Mouse (Mus musculus) liver, embryonic 12.5 days (tissue): ENCODE measurements around the gene Gm1604a. TPM values are rescaled to one million over a fixed set of nuclear protein-coding genes. Genes with fewer than 3 reads are reported as not detected.
"Not testable (repeated sequence)": the region's sequence is repeated elsewhere in the genome, so short reads cannot be mapped to it uniquely, and the experiment has no call there.

Experiments used
- ATAC-seq: fragments of 200-750 bp; cut with Nextera tagmentation; 2 replicates; pipeline ENCODE4 v1.8.0; 2017; ENCODE audit warnings: moderate number of reproducible peaks, mild to moderate bottlenecking, moderate library complexity
- H3K27ac ChIP-seq: fragments of 300-500 bp; sonication (generic); 2 replicates; pipeline ENCODE4 v1.5.1; 2016; ENCODE audit warnings: mild to moderate bottlenecking
- H3K27me3 ChIP-seq: fragments of 300-500 bp; sonication (generic); replicated peaks from 2 replicates; pipeline ENCODE4 v1.6.1; 2016; ENCODE audit warnings: mild to moderate bottlenecking, moderate library complexity
- H3K36me3 ChIP-seq: fragments of 300-500 bp; sonication (generic); 2 replicates; pipeline ENCODE4 v1.6.1; 2016; ENCODE audit warnings: mild to moderate bottlenecking, moderate library complexity
- H3K4me1 ChIP-seq: fragments of 300-500 bp; sonication (generic); 2 replicates; pipeline ENCODE4 v1.6.1; 2016
- H3K4me2 ChIP-seq: fragments of 300-500 bp; sonication (generic); 2 replicates; pipeline ENCODE4 v1.6.1; 2016; ENCODE audit warnings: mild to moderate bottlenecking, moderate library complexity
- H3K4me3 ChIP-seq: fragments of 300-500 bp; sonication (generic); 2 replicates; pipeline ENCODE4 v1.5.1; 2016; ENCODE audit warnings: mild to moderate bottlenecking, moderate library complexity
- H3K9ac ChIP-seq: fragments of 300-500 bp; sonication (generic); 2 replicates; pipeline ENCODE4 v1.6.1; 2016; ENCODE audit warnings: mild to moderate bottlenecking, moderate library complexity
- H3K9me3 ChIP-seq: fragments of 300-500 bp; sonication (generic); replicated peaks from 2 replicates; pipeline ENCODE4 v1.6.1; 2016; ENCODE audit warnings: mild to moderate bottlenecking, moderate library complexity
- WGBS: fragments of 180-500 bp; shearing (Covaris S2); methylation state at CpG from one replicate; pipeline ENCODE4 v1.1.7; 2016; ENCODE audit not compliant: insufficient replicate concordance; 5-methylcytosine and 5-hydroxymethylcytosine counted together
- polyA plus RNA-seq: library from polyadenylated mRNA; unstranded; fragments of >200 nt; fragmentation: Nextera tagmentation; extraction: Ambion mirVana; gene quantifications from 2 replicates; pipeline ENCODE4 v1.2.1, GENCODE M21; 2016

Gm1604a gene
- not detected in 2 replicates for polyA plus RNA-seq

DNA sequence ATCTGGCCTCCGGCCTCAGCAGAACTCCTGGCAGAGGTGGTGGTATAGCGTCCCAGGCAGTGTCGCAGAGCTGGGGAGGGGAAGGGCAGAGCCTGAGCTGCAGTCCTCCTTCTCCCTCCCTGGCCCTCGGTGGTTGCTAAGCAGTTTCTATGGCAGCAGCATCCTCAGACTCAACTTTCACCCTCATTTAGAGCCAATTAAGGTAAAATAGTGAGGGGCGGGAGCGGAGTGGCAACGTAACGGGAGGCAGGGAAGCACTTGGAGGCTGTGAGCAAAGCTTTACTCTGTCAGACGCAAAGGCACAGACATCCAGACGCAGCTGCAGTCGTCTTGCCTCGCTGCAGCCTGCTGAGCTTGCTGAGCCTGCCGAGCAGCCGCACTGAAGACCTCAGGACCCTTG lies at the start of gene Gm1604a:
Gm1604a (plus strand) TSS at position 312 of the 400 bp plus-strand sequence.
- WGBS: 29% methylated on average over 7 of the region's 14 CpGs
- not testable (repeated sequence) for H3K4me1 ChIP-seq, H3K36me3 ChIP-seq, H3K4me2 ChIP-seq, ATAC-seq, H3K27me3 ChIP-seq, H3K27ac ChIP-seq, H3K9me3 ChIP-seq, H3K9ac ChIP-seq, H3K4me3 ChIP-seq

DNA sequence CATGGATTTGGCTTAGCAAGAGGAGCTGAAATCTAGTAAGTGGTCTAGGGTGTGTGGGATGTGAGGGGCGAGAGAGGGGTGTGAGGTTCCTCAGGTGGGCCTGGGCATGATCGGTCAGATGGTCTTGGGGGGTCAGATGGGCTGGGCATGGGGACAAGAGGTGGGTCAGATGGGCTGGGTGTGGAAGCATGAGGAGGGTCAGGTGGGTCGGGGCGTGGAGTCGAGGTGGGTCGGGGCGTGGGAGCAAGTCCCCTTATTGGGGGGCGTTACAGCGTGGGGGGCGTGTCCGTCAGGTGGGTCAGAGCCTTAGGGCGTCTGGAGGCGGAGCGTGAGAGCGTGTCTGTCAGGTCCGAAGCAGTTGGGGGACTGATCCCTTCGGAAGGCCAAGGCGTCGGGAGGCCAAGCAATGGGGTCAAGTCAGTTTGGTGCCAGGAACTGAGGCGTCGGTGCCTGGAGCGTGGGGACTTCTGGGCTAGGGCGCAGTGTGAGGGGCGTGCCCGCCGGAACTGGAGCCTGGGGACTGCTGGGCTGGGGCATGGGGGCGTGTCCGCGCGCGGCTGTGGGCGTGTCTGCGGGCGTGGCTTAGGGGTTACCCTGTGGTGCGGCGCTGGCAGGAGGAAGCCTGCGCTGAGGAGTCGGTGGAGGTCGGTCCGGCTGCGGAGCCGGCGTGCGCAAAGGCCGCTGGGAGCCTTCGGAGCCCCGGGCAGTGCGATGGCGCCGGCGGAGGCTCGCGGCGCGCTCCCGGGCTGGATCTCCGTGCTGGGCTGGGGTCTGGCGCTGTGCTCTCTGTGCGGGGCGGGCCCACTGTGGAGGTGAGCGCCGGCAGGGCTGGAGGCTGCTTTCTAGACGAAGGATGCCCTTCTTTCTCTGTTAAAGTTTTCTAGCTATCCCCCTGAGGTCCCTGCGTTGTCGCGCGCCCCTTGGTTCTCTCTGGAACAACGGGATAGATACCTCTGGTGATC lies 46.8 kb upstream of the Gm1604a start, which contains the start of gene Gm49721:
Gm49721 (plus strand) TSS at position 618 of the 962 bp plus-strand sequence.
- H3K4me1 ChIP-seq, H3K9me3 ChIP-seq, H3K36me3 ChIP-seq, H3K27me3 ChIP-seq: not testable (repeated sequence)
- Histone ChIP-seq H3K9ac (peak within 1 kb of the TSS; percentile 76), H3K27ac (peak within 1 kb of the TSS; percentile 45; the same call in 1 of the 2 replicates), H3K4me3 (peak within 1 kb of the TSS; percentile 66), H3K4me2 (peak within 1 kb of the TSS; percentile 78)
- WGBS: 2% methylated on average over 54 of the region's 68 CpGs
- peak; percentile 99 for ATAC-seq

DNA sequence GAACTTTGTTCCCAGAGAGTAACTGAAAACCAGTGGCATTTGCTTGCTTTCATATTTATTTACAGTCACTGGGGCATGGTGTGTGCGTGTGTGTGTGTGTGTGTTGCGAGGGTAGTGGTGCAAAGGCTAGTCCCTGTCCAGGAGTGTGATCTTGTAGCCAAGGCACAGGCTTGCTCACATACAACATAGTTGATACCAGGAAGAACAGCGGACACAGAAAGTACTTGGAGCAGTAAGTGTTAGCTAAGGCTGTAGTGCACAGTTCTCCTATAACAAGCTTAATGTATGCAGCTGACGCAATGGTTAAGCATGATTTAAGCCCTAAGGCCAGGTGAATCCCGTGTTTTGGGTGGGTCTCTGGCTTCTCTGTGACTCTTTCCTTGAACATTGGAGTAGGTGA lies 46.0 kb upstream of the Gm1604a start:
- not testable (repeated sequence) for ATAC-seq
- WGBS: 23% methylated on average over 5 of the region's 5 CpGs

DNA sequence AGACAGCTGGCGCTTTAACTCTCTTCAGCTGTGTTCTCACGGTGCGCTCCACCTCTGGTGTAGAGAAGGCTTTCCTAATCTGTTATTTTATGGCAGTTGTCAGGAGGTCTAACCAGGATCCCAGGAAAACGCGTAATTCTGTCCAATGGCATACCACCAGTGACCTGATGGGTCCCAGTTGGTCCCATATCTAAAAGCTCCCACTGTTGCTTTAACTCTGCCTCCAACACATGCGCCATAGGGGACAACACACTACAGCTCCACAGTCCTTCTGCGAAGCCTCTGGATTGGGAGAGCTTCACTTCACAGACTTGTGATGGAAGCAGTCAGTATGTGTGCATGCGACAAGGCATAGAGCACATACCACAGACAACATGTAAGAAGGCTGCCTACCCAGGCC lies 45.2 kb upstream of the Gm1604a start:
- 83% methylated on average over 5 of the region's 8 CpGs for WGBS
- H3K9me3 ChIP-seq, H3K27ac ChIP-seq, ATAC-seq, H3K36me3 ChIP-seq, H3K4me3 ChIP-seq, H3K27me3 ChIP-seq, H3K9ac ChIP-seq, H3K4me2 ChIP-seq, H3K4me1 ChIP-seq: not testable (repeated sequence)

More for the DNA sequence above, 46.0 kb upstream of the Gm1604a start:
- H3K4me1 ChIP-seq, H3K27ac ChIP-seq, H3K36me3 ChIP-seq, H3K9me3 ChIP-seq, H3K27me3 ChIP-seq: not testable (repeated sequence)
- Histone ChIP-seq H3K4me2 (peak overlapping the region; percentile 78), H3K4me3 (peak overlapping the region; percentile 66), H3K9ac (peak overlapping the region; percentile 76)

DNA sequence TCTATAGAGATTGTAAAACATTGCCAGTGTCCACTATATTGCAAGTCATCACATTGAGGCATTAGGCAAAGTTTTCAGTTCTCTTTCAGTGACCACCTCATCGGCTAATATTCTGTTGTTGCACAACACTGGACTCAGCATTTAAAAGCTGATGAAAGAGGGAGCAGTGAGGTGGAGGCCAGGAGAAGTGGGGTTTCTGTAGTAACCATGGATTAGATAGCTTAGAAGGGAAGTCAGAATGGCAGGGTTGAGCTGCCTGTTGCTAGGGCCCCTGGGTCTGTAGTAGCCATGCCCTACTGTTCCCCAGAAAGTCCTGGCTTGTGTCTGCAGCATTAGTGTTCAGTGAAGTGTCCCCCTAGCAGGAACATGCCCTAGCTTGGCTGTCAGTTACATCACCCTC lies 39.2 kb upstream of the Gm1604a start:
- H3K4me2 ChIP-seq, H3K27me3 ChIP-seq, H3K9ac ChIP-seq, H3K4me1 ChIP-seq, H3K4me3 ChIP-seq, H3K36me3 ChIP-seq, H3K9me3 ChIP-seq, ATAC-seq, H3K27ac ChIP-seq: not testable (repeated sequence)
- WGBS: 83% methylated on average over 1 of the region's 1 CpGs

DNA sequence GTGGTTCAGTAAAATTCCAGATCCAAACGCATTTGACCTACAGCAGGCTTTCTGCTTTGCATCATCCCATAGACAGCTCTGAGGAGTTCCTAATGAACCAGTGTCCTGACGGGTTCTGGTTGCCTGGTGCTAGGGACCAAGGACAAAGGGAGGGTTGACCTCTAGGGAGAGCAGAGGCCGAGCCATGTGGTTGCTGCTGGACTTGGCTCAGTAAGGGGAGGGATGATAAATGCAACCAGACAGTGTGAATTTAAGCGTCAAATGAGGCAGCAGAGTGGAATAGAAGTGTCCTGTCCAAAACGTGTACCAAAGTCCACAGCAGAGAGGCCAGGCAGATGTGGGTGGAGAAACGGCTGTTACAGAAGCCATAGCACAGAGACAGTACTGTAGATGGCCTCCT lies 29.9 kb upstream of the Gm1604a start:
- not testable (repeated sequence) for H3K9ac ChIP-seq, H3K9me3 ChIP-seq, H3K36me3 ChIP-seq, H3K4me2 ChIP-seq, H3K27ac ChIP-seq, H3K4me1 ChIP-seq, ATAC-seq, H3K4me3 ChIP-seq, H3K27me3 ChIP-seq
- WGBS: no CpG with 5 or more reads among the region's 6 CpGs

DNA sequence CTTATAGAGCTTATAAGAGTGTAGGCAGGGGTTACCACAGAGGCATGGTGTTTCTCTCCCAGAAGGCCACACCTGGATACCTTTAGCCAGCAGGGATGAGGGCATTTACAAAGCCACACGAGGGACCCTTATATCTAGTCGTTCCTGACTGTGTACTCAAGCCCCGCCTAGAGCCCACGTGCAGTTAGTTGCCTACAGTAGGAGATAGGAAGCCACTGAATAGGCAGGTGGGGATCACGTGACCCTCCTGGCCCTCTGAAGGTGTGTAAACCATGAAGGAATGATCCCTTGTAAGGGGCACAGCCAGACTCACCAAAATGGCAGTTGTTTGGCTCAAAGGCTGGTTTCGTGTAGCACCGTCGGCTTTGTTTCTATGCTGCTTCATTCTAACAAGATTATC lies 28.5 kb upstream of the Gm1604a start:
- H3K27ac ChIP-seq, H3K9ac ChIP-seq, ATAC-seq, H3K4me2 ChIP-seq, H3K4me3 ChIP-seq, H3K27me3 ChIP-seq, H3K36me3 ChIP-seq, H3K9me3 ChIP-seq, H3K4me1 ChIP-seq: not testable (repeated sequence)
- WGBS: 73% methylated on average over 8 of the region's 8 CpGs

DNA sequence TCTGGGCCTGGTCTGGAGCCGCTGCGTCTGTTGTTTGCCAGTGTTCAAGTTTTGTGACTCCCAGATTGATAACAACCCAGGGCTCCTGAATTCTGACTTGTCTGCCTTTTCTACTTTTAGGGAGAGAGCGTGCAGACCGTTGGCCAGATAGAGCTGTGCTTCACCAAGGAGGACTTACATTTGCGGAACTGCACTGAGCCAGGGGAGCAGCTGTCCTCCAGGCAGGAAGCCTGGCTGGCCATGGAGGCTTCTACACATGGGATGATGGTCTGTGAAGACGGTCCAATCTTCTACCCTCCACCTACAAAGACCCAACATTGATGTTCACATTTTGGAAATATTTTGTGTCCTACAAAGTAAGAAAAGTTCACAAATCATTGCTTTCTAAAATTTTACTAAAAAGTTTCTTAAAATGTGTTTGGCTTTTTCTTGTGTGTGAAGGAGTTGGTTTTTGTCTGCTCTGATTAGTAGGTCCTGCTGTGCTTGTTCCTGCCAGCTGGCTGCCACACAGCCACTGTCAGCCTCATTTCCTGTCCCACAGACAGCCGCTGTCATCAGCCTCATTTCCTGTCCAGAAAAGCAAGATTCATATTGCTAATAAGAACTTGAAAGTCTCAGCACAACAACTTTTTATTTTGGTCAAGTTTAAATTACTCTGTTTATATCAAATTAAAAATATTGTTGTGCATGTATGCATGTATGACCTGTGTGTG lies 27.4 kb upstream of the Gm1604a start:
- not testable (repeated sequence) for H3K4me2 ChIP-seq, H3K9ac ChIP-seq, H3K9me3 ChIP-seq, H3K4me1 ChIP-seq, H3K27ac ChIP-seq, H3K27me3 ChIP-seq, ATAC-seq, H3K36me3 ChIP-seq, H3K4me3 ChIP-seq
- whole genome bisulfite sequencing: 40% methylated on average over 1 of the region's 7 CpGs

DNA sequence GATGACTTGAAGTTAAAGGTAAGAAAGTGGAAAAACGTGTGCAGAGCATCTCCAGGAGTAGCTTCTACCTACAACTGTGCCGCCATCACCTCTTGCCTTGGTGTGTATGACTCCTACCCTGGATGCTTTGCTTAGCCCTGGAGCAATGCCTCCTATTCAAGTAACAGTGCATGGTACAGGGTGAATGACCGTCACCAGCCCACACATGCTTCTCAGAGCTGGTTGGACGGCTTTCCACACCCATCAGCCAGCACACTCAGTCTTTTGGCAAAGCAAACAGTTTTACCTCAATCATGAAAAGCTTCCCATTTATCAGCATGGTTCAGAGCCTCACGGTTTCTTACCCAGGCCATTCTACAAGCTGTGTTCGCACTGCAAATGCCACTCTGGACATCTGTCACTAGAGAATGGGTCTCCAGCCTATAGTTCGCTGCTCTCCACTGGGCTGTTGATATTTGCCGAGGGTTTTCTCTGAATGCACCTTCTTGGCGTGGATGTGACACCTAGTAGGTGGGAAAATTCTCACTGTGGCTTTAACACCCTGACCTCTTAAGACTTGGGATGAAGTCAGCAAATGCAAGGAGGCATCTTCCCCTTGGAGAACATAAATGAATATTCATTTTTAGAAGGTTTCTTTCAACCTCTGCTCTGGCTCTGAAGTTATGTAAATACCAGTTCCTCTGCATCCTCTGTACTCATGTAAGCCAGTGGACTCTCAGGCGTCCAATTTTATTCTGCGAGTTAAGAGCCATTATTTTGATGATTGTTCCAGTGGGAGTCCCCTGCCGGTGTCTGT lies 23.4 kb upstream of the Gm1604a start:
- H3K27me3 ChIP-seq, H3K36me3 ChIP-seq, H3K4me2 ChIP-seq, H3K9me3 ChIP-seq, ATAC-seq, H3K4me3 ChIP-seq, H3K4me1 ChIP-seq, H3K9ac ChIP-seq, H3K27ac ChIP-seq: not testable (repeated sequence)
- WGBS: 68% methylated on average over 8 of the region's 12 CpGs

DNA sequence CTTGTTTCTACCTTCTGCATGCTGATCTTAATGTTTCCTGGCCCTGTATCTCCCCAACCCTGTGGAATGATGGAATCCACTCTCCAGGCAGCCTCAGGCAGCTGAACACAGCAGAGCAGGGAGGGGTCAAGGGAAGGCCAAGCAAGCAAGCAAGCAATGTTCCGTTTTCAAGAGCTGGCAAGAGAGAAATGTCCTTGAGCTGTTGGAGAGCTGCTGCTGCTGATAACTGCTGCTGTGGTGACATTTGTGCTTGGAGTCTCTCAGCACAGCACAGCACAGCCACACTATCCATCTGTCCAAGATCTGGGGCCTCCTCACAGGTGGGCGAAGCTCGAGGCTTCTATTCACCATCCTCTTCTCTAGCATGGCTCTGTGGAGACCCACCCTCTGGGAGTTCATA lies 22.0 kb upstream of the Gm1604a start:
- not testable (repeated sequence) for H3K9me3 ChIP-seq, H3K27me3 ChIP-seq, H3K9ac ChIP-seq, H3K27ac ChIP-seq, H3K4me2 ChIP-seq, ATAC-seq, H3K36me3 ChIP-seq, H3K4me3 ChIP-seq, H3K4me1 ChIP-seq
- no CpG with 5 or more reads among the region's 3 CpGs for WGBS

DNA sequence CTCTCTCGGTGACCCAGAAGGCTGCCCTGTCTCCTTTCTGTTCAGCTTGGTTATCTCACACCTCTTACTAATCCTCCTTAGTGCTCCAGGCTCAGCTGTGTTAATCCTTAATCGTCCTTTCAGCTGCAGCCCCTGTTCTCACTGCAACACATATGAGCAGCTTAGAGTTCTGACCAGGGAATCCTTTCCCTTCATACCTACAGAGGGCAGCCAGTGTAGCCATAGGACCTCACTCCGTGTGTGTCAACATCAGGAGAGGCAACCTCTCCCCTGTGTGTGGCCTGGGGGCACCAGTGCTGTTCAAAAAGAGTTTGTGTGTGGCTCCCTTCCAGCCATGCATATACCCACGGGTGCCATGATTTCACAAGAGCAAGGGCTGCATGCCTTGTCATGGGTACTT lies 19.7 kb upstream of the Gm1604a start:
- not testable (repeated sequence) for ATAC-seq, H3K27ac ChIP-seq, H3K4me1 ChIP-seq, H3K9ac ChIP-seq, H3K4me3 ChIP-seq, H3K9me3 ChIP-seq, H3K36me3 ChIP-seq, H3K27me3 ChIP-seq, H3K4me2 ChIP-seq
- 50% methylated on average over 4 of the region's 4 CpGs for WGBS

DNA sequence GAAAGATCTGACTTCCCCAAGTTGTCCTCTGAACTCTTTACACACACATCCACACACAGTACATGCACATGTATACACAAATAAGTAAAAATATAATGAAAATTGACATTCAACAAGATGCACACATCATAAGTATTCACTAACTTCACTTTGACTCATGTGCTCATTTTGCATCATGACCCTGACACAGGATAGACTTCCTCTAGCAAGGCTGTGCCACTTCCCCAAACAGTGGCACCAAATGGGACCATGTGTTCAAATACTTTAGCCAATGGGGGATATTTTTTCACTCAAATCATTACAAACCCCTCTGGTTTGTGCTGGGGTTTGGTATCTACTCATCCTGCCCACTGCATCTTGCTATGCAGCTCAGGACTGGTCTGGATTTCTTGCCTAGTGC lies 16.5 kb upstream of the Gm1604a start:
- H3K4me3 ChIP-seq, H3K9ac ChIP-seq, H3K4me1 ChIP-seq, H3K27me3 ChIP-seq, H3K36me3 ChIP-seq, H3K4me2 ChIP-seq, H3K9me3 ChIP-seq, ATAC-seq, H3K27ac ChIP-seq: not testable (repeated sequence)
